Comparison of ENCODE assay signal across 8 mouse cellular contexts in genomic region chr6:52159979-52160378, GRCm38 (mm10). TPM values are rescaled to one million over a fixed set of nuclear protein-coding genes. Genes with fewer than 3 reads are reported as not detected.
DNase-seq lines count a peak whose midpoint lies in the region; ATAC-seq lines count a peak whose summit lies in the region.

No protein-coding gene starts in this region.

- peak overlapping the region; percentile 8 for H3K4me3 ChIP-seq in heart, embryonic 16.5 days (ENCODE audit: low read length)
- H3K4me3 ChIP-seq in limb, embryonic 11.5 days (ENCODE audit: low read depth, low read length), result no peak overlapping the region

- DNase-seq in kidney, adult 11 months, result peak; percentile 45
- DNase-seq in kidney, adult 8-10 months, result no peak
- DNase-seq in limb, embryonic 11.5 days (ENCODE audit: low spot score), result no peak
- peak; percentile 55 for DNase-seq in skeletal muscle tissue, adult 2 months (ENCODE audit: low read depth, low spot score)
- DNase-seq in cerebellum, adult 11-12 months, result no peak
- no peak for DNase-seq in right cerebral cortex, postnatal 25 days
- DNase-seq in layer of hippocampus, adult 9-11 months, result no peak

- H3K36me3 ChIP-seq in heart, embryonic 16.5 days (ENCODE audit: control insufficient read depth, insufficient read depth), result no peaks in the 10 kb centered on the region
- H3K36me3 ChIP-seq in limb, embryonic 11.5 days (ENCODE audit: control insufficient read depth, insufficient read depth, low read length), result no peaks in the 10 kb centered on the region

- H3K9me3 ChIP-seq in heart, embryonic 16.5 days (replicated peaks; ENCODE audit: control insufficient read depth, low read length), result no peaks in the 10 kb centered on the region
- no peaks in the 10 kb centered on the region for H3K9me3 ChIP-seq in limb, embryonic 11.5 days (ENCODE audit: control insufficient read depth, low read length)

- ATAC-seq in heart, embryonic 16.5 days (replicated peaks; ENCODE audit: extremely low read depth, insufficient read depth, low FRiP score), result no peak
- no peak for ATAC-seq in limb, embryonic 11.5 days (ENCODE audit: insufficient number of reproducible peaks, low FRiP score, low TSS enrichment, low read depth)

- peaks cover 86% of the 10 kb centered on the region for H3K27me3 ChIP-seq in heart, embryonic 16.5 days (ENCODE audit: control insufficient read depth, insufficient read depth, low read length)
- H3K27me3 ChIP-seq in limb, embryonic 11.5 days (ENCODE audit: control insufficient read depth, insufficient read depth, low read length), result peaks cover 34% of the 10 kb centered on the region

- peak overlapping the region; percentile 76 for H3K4me2 ChIP-seq in heart, embryonic 16.5 days (ENCODE audit: low read depth, low read length)
- H3K4me2 ChIP-seq in limb, embryonic 11.5 days (ENCODE audit: low read depth, severe bottlenecking), result peak overlapping the region; percentile 97

- 11% methylated on average over 9 of the region's 9 CpGs for WGBS in heart, embryonic 16.5 days
- 4% methylated on average over 9 of the region's 9 CpGs for WGBS in limb, embryonic 11.5 days

- H3K4me1 ChIP-seq in heart, embryonic 16.5 days (ENCODE audit: control insufficient read depth, insufficient read depth, low read length), result peaks cover 10% of the 10 kb centered on the region
- peaks cover 50% of the 10 kb centered on the region for H3K4me1 ChIP-seq in limb, embryonic 11.5 days (ENCODE audit: control insufficient read depth, insufficient read depth, low read length)

- peak overlapping the region; percentile 47; the same call in 1 of the 2 replicates for H3K27ac ChIP-seq in heart, embryonic 16.5 days (ENCODE audit: low read length)
- H3K27ac ChIP-seq in limb, embryonic 11.5 days (replicated peaks; ENCODE audit: low read depth, low read length), result peak overlapping the region; percentile 48; the same call in 1 of the 2 replicates

- no peak overlapping the region for H3K9ac ChIP-seq in heart, embryonic 16.5 days (ENCODE audit: low read length)
- no peak overlapping the region for H3K9ac ChIP-seq in limb, embryonic 11.5 days (ENCODE audit: low read length)

RNA-seq across cellular contexts. Expression of gene Hoxa1, which starts 1.9 kb away (rescaled TPM):
- 0.44 and 0.68 TPM in 2 replicates for polyA plus RNA-seq in heart, embryonic 16.5 days (2015; fragmentation: Nextera tagmentation; extraction: Ambion mirVana)
- 0.99 and 1.1 TPM in 2 replicates for polyA plus RNA-seq in limb, embryonic 11.5 days (2014; fragmentation: Nextera tagmentation; extraction: Ambion mirVana)

RNA-seq across cellular contexts. Expression of gene Hoxa2, which starts 4.7 kb away (rescaled TPM):
- polyA plus RNA-seq in heart, embryonic 16.5 days (2015; fragmentation: Nextera tagmentation; extraction: Ambion mirVana), result 1.5 and 2.0 TPM in 2 replicates
- 2.8 and 3.0 TPM in 2 replicates for polyA plus RNA-seq in limb, embryonic 11.5 days (2014; fragmentation: Nextera tagmentation; extraction: Ambion mirVana)

RNA-seq across cellular contexts. Expression of gene 5730596B20Rik, which starts 17.3 kb away (rescaled TPM):
- 0.13 and 0.32 TPM in 2 replicates for polyA plus RNA-seq in heart, embryonic 16.5 days (2015; fragmentation: Nextera tagmentation; extraction: Ambion mirVana)
- 0.99 and 1.4 TPM in 2 replicates for polyA plus RNA-seq in limb, embryonic 11.5 days (2014; fragmentation: Nextera tagmentation; extraction: Ambion mirVana)

RNA-seq across cellular contexts. Expression of gene Hoxa4, which starts 31.6 kb away (rescaled TPM):
- 0.54 TPM in 1 of 2 replicates, not detected in the other for polyA plus RNA-seq in heart, embryonic 16.5 days (2015; fragmentation: Nextera tagmentation; extraction: Ambion mirVana)
- polyA plus RNA-seq in limb, embryonic 11.5 days (2014; fragmentation: Nextera tagmentation; extraction: Ambion mirVana), result 1.0 and 1.3 TPM in 2 replicates

RNA-seq across cellular contexts. Expression of gene Hoxa5, which starts 44.4 kb away (rescaled TPM):
- 1.3 and 3.3 TPM in 2 replicates for polyA plus RNA-seq in heart, embryonic 16.5 days (2015; fragmentation: Nextera tagmentation; extraction: Ambion mirVana)
- polyA plus RNA-seq in limb, embryonic 11.5 days (2014; fragmentation: Nextera tagmentation; extraction: Ambion mirVana), result 11.0 and 11.3 TPM in 2 replicates

Comparison
In these comparisons a context has a peak if more than half of its experiments do, and no peak if none do; other contexts are left out.
1. DNase-seq: peak in kidney, adult 11 months (single experiment) and skeletal muscle tissue, adult 2 months (single experiment); none in kidney, adult 8-10 months (0 of 2), limb, embryonic 11.5 days (single experiment), cerebellum, adult 11-12 months (single experiment), right cerebral cortex, postnatal 25 days (single experiment) and layer of hippocampus, adult 9-11 months (single experiment).